In the genomic region with DNA sequence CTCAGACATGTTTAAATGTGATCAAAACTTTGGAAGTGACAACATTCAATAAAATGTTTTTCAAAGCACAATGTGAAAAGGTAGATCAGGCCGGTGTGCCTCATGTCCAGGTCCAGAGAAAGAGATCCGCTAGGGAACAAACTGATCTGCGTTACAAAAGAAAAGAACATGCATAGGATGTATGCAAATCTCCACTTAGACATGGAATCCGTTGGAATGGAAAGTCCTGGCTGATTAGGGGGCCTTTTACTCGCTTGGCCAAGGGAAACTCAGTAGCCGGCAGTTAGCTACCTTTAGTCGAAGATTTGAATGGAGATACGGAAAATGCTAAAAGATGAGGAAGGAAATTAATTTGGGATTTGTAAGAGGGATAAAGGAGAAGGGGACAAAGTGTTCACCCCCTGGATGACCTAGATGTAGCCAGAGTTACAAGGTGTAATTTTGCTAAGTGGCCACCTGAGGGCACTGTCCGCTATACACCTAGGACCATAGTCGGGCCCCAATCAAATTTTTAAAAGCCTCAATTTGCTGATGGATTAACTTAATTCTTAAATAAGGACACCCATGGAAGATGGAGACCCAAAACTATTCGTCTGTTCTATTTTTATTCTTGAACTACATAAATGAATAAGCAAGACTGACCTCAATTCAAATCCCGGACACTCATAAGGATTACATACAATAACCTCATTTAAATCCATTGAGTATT, we compare ENCODE assay signal across 7 mouse cellular contexts.
DNase-seq lines count a peak whose midpoint lies in the region; ATAC-seq and TF ChIP-seq lines count a peak whose summit lies in the region.

No protein-coding gene starts in this region.

- 39% methylated on average over 12 of the region's 12 CpGs for WGBS in liver, postnatal 0 days (ENCODE audit: insufficient replicate concordance)
- 34% methylated on average over 12 of the region's 12 CpGs for WGBS in liver, embryonic 11.5 days
- 48% methylated on average over 12 of the region's 12 CpGs for WGBS in hindbrain, postnatal 0 days

- in situ Hi-C loops in Patski (cut with MboI; ENCODE audit: low pct_unique_long_range_greater_than_20kb), result loop anchor here (10.0 kb wide), 1 partner anchor 1629 kb away; no protein-coding TSS in a partner anchor

- TF ChIP-seq EP300 in liver, postnatal 0 days (IDR thresholded peaks at IDR 0.05; ENCODE audit: low read depth), result no peak

- H3K4me2 ChIP-seq in liver, postnatal 0 days (ENCODE audit: low read depth, low read length), result no peak overlapping the region
- H3K4me2 ChIP-seq in liver, embryonic 11.5 days, result no peak overlapping the region
- H3K4me2 ChIP-seq in hindbrain, postnatal 0 days (ENCODE audit: low read depth, low read length), result no peak overlapping the region

- peak; percentile 61 for TF ChIP-seq CTCF in liver, postnatal 0 days (IDR thresholded peaks at IDR 0.05; ENCODE audit: low read depth)
- TF ChIP-seq CTCF in Patski (IDR thresholded peaks at IDR 0.05), result peak; percentile 61
- TF ChIP-seq CTCF in hindbrain, postnatal 0 days (IDR thresholded peaks at IDR 0.05; ENCODE audit: low read depth), result peak; percentile 73

- POLR2A ChIA-PET in Patski (lab: Charles Lee), result no interaction called here

- CTCF ChIA-PET in Patski (lab: Charles Lee), result interaction anchor here (1.2 kb wide), 1 partner anchor 12 kb away, joined by 3 read pairs; no protein-coding TSS in a partner anchor

- H3K9me3 ChIP-seq in liver, postnatal 0 days (ENCODE audit: low read length), result no peaks in the 10 kb centered on the region
- no peaks in the 10 kb centered on the region for H3K9me3 ChIP-seq in liver, embryonic 11.5 days (ENCODE audit: control insufficient read depth, low read length)
- H3K9me3 ChIP-seq in hindbrain, postnatal 0 days (ENCODE audit: low read length), result no peaks in the 10 kb centered on the region

- H3K4me3 ChIP-seq in liver, postnatal 0 days (ENCODE audit: low read depth, low read length), result no peak overlapping the region
- H3K4me3 ChIP-seq in liver, embryonic 11.5 days (ENCODE audit: low read depth, low read length), result no peak overlapping the region
- H3K4me3 ChIP-seq in hindbrain, postnatal 0 days (ENCODE audit: low read length), result no peak overlapping the region

- no peak for ATAC-seq in liver, postnatal 0 days
- ATAC-seq in liver, embryonic 11.5 days (replicated peaks; ENCODE audit: low FRiP score), result no peak
- peak; percentile 60 for ATAC-seq in Patski
- peak; percentile 48; the same call in 1 of the 2 replicates for ATAC-seq in hindbrain, postnatal 0 days

- H3K9ac ChIP-seq in liver, postnatal 0 days (replicated peaks), result no peak overlapping the region
- H3K9ac ChIP-seq in liver, embryonic 11.5 days (ENCODE audit: low read depth, low read length), result no peak overlapping the region
- H3K9ac ChIP-seq in hindbrain, postnatal 0 days (replicated peaks; ENCODE audit: low read length), result no peak overlapping the region

- no peak overlapping the region for H3K27ac ChIP-seq in liver, postnatal 0 days (ENCODE audit: low read depth)
- H3K27ac ChIP-seq in liver, embryonic 11.5 days (ENCODE audit: low read depth, low read length), result no peak overlapping the region
- peak overlapping the region; percentile 69; the same call in 1 of the 2 replicates for H3K27ac ChIP-seq in hindbrain, postnatal 0 days

- H3K4me1 ChIP-seq in liver, postnatal 0 days (ENCODE audit: insufficient read depth), result no peaks in the 10 kb centered on the region
- H3K4me1 ChIP-seq in liver, embryonic 11.5 days (replicated peaks; ENCODE audit: control insufficient read depth, insufficient read depth, low read length), result no peaks in the 10 kb centered on the region
- no peaks in the 10 kb centered on the region for H3K4me1 ChIP-seq in hindbrain, postnatal 0 days (ENCODE audit: insufficient read depth, low read length)

- H3K27me3 ChIP-seq in liver, postnatal 0 days (ENCODE audit: insufficient read depth, low read length), result no peaks in the 10 kb centered on the region
- no peaks in the 10 kb centered on the region for H3K27me3 ChIP-seq in liver, embryonic 11.5 days (replicated peaks; ENCODE audit: control insufficient read depth, insufficient read depth, low read length)
- H3K27me3 ChIP-seq in Patski, result no peaks in the 10 kb centered on the region
- H3K27me3 ChIP-seq in hindbrain, postnatal 0 days (ENCODE audit: insufficient read depth, low read length), result no peaks in the 10 kb centered on the region
- H3K27me3 ChIP-seq in splenic B cell, adult 2 months (ENCODE audit: control insufficient read depth, insufficient read depth, low read length, poor library complexity, severe bottlenecking), result no peaks in the 10 kb centered on the region

- no peak for DNase-seq in liver, postnatal 0 days
- DNase-seq in liver, embryonic 11.5 days (ENCODE audit: low spot score), result no peak
- no peak for DNase-seq in Patski (ENCODE audit: low read depth, low spot score)
- DNase-seq in cerebellum, adult 8-10 months, result peak; percentile 49
- peak; percentile 70 for DNase-seq in hindbrain, postnatal 0 days (ENCODE audit: low spot score)
- DNase-seq in splenic B cell, adult 2 months (ENCODE audit: low read depth, low spot score), result peak; percentile 6
- no peak for DNase-seq in layer of hippocampus, adult 9-11 months

- H3K36me3 ChIP-seq in liver, postnatal 0 days (replicated peaks; ENCODE audit: insufficient read depth, low read length), result no peaks in the 10 kb centered on the region
- H3K36me3 ChIP-seq in liver, embryonic 11.5 days (ENCODE audit: control insufficient read depth, insufficient read depth, low read length), result no peaks in the 10 kb centered on the region
- H3K36me3 ChIP-seq in hindbrain, postnatal 0 days (ENCODE audit: insufficient read depth, low read length), result peaks cover 4% of the 10 kb centered on the region; the same call in 1 of the 2 replicates
- H3K36me3 ChIP-seq in splenic B cell, adult 2 months (ENCODE audit: control insufficient read depth, insufficient read depth, low read length, poor library complexity, severe bottlenecking), result no peaks in the 10 kb centered on the region

Comparison
In these comparisons a context has a peak if more than half of its experiments do, and no peak if none do; other contexts are left out.
1. ATAC-seq: peak in Patski (single experiment) and hindbrain, postnatal 0 days (single experiment); none in liver, postnatal 0 days (single experiment) and liver, embryonic 11.5 days (single experiment).
2. DNase-seq: peak in cerebellum, adult 8-10 months (single experiment), hindbrain, postnatal 0 days (single experiment) and splenic B cell, adult 2 months (single experiment); none in liver, postnatal 0 days (single experiment), liver, embryonic 11.5 days (single experiment), Patski (single experiment) and layer of hippocampus, adult 9-11 months (single experiment).
3. Peak in every context shown above with its lines, with median percentiles within 50 percentile points of each other: CTCF ChIP-seq.